In the genomic region with DNA sequence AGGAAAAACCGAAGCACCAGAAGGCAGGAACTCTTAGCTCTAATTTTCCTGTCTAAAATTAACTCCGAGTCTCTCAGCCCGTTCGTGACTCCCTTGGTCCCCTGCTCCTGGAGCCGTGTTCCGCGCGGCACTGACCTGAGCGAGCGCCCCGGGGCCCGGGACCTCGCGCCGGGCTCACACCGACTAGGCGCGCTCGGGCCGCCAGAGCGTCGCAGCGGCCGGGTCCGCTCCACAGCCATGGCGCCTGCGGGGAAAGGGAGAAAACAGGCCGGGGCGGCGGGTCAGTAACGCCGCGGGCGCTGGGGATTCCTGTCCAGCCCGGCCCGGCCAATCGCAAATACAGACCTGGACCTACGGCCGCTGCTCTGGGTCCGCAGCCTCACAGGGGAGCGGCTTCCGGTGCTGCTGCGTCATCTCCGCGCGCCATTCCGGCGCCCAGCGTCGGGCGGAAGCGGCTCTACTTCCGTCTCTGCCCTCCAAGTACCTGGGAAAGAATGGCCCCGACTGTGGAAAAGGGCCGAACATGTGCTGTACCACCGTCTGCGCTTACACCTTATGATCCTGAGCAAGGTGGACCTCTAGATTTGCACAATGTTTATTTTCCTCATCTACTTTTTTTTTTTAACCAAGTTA, we compare ENCODE assay signal across 8 mouse cellular contexts. TPM values are rescaled to one million over a fixed set of nuclear protein-coding genes. Genes with fewer than 3 reads are reported as not detected.
DNase-seq lines count a peak whose midpoint lies in the region; ATAC-seq and TF ChIP-seq lines count a peak whose summit lies in the region.

TSS of gene Fbxw2 (minus strand) at position 485 of the 633 bp plus-strand sequence.

- intact Hi-C loops in heart, postnatal 36 days (cut with DNase I) = loop anchor here (2.0 to 5.0 kb wide), 3 partner anchors 21 to 76 kb away; no protein-coding TSS in a partner anchor

- H3K27me3 ChIP-seq in forebrain, embryonic 16.5 days (replicated peaks; ENCODE audit: control insufficient read depth, insufficient read depth, low read length) = no peaks in the 10 kb centered on the region; the same call in 1 of the 2 replicates
- H3K27me3 ChIP-seq in lung, embryonic 14.5 days (ENCODE audit: insufficient read depth, low read length) = no peaks in the 10 kb centered on the region
- no peaks in the 10 kb centered on the region for H3K27me3 ChIP-seq in thymus, adult 2 months (ENCODE audit: control insufficient read depth, insufficient read depth, low read length)

- H3K36me3 ChIP-seq in ES-E14 (ENCODE audit: control insufficient read depth, insufficient read depth, low read length, poor library complexity, severe bottlenecking) = peaks cover 2% of the 10 kb centered on the region
- no peaks in the 10 kb centered on the region; the same call in 1 of the 2 replicates for H3K36me3 ChIP-seq in forebrain, embryonic 16.5 days (ENCODE audit: control insufficient read depth, insufficient read depth)
- peaks cover 11% of the 10 kb centered on the region for H3K36me3 ChIP-seq in lung, embryonic 14.5 days (ENCODE audit: insufficient read depth)
- H3K36me3 ChIP-seq in thymus, adult 2 months (ENCODE audit: control insufficient read depth, insufficient read depth, low read length) = peaks cover 8% of the 10 kb centered on the region

- peak; percentile 85; the same call in 1 of the 2 replicates for TF ChIP-seq POLR2A in olfactory bulb, adult 2 months (IDR thresholded peaks at IDR 0.05; ENCODE audit: insufficient read depth, low read depth, low read length)
- peak; percentile 61 for TF ChIP-seq POLR2A in thymus, adult 2 months (IDR thresholded peaks at IDR 0.05; ENCODE audit: control insufficient read depth, extremely low read depth, insufficient read depth, low read length, poor library complexity)

- ATAC-seq in forebrain, embryonic 16.5 days = peak; percentile 99
- ATAC-seq in lung, embryonic 14.5 days (ENCODE audit: insufficient read depth) = peak; percentile 99

- peak within 1 kb of the TSS; percentile 97 for H3K4me2 ChIP-seq in forebrain, embryonic 16.5 days (ENCODE audit: low read length)
- peak within 1 kb of the TSS; percentile 95 for H3K4me2 ChIP-seq in lung, embryonic 14.5 days

- peak; percentile 67 for DNase-seq in ES-E14 (ENCODE audit: low read depth, low spot score)
- DNase-seq in cerebellum, adult 11-12 months = peak; percentile 92
- peak; percentile 92 to 93 for DNase-seq in heart, postnatal 36 days
- peak; percentile 92 to 96 for DNase-seq in layer of hippocampus, adult 2 months (ENCODE audit: low spot score in 2 of 2)
- DNase-seq in lung, embryonic 14.5 days = peak; percentile 97
- DNase-seq in thymus, adult 2 months = peak; percentile 90

- H3K27ac ChIP-seq in ES-E14 (ENCODE audit: insufficient read depth, low read depth, low read length, poor library complexity, severe bottlenecking) = peak within 1 kb of the TSS; percentile 35
- H3K27ac ChIP-seq in forebrain, embryonic 16.5 days (ENCODE audit: low read length) = peak within 1 kb of the TSS; percentile 65
- H3K27ac ChIP-seq in layer of hippocampus, adult 2 months = peak within 1 kb of the TSS; percentile 91
- H3K27ac ChIP-seq in lung, embryonic 14.5 days (ENCODE audit: low read depth) = peak within 1 kb of the TSS; percentile 86
- H3K27ac ChIP-seq in olfactory bulb, adult 2 months (ENCODE audit: insufficient read depth, low read depth, low read length) = peak within 1 kb of the TSS; percentile 40; the same call in 1 of the 2 replicates
- 0 out of 2 replicates have a peak within 1 kb of the TSS, but pooled peaks have one; percentile 6 for H3K27ac ChIP-seq in thymus, adult 2 months (ENCODE audit: control insufficient read depth, insufficient read depth, low read length)

- in situ Hi-C loops in ES-E14 (cut with MboI; ENCODE audit: low sequenced_read_pairs in 2 of 2, unreplicated experiment in 2 of 2) = loop anchor here in 1 of 2 experiments (25.0 kb wide), 1 partner anchor 286 kb away; the partner anchor contains the start of genes AI182371 and Cntrl

- under 1% methylated on average over 50 of the region's 57 CpGs for WGBS in forebrain, embryonic 16.5 days
- WGBS in lung, embryonic 14.5 days = under 1% methylated on average over 57 of the region's 57 CpGs
- WGBS in olfactory bulb, adult 2 months = under 1% methylated on average over 57 of the region's 57 CpGs
- WGBS in thymus, adult 2 months = under 1% methylated on average over 57 of the region's 57 CpGs

- peak within 1 kb of the TSS; percentile 79 to 82 for H3K4me3 ChIP-seq in ES-E14 (ENCODE audit: insufficient read depth in 1 of 2, low read depth in 1 of 2, low read length in 2 of 2, poor library complexity in 1 of 2, severe bottlenecking in 1 of 2)
- peak within 1 kb of the TSS; percentile 97 for H3K4me3 ChIP-seq in forebrain, embryonic 16.5 days (replicated peaks; ENCODE audit: low read length)
- H3K4me3 ChIP-seq in layer of hippocampus, adult 2 months = peak within 1 kb of the TSS; percentile 66
- H3K4me3 ChIP-seq in lung, embryonic 14.5 days (ENCODE audit: low read depth, low read length) = peak within 1 kb of the TSS; percentile 96
- H3K4me3 ChIP-seq in olfactory bulb, adult 2 months (ENCODE audit: insufficient read depth, low read depth, low read length) = peak within 1 kb of the TSS; percentile 100
- peak within 1 kb of the TSS; percentile 96 for H3K4me3 ChIP-seq in thymus, adult 2 months (ENCODE audit: control insufficient read depth, insufficient read depth, low read length)

- peak within 1 kb of the TSS; percentile 89 for H3K9ac ChIP-seq in ES-E14 (ENCODE audit: insufficient read depth, low read depth, low read length, poor library complexity, severe bottlenecking)
- peak within 1 kb of the TSS; percentile 93 for H3K9ac ChIP-seq in forebrain, embryonic 16.5 days (replicated peaks; ENCODE audit: low read depth, low read length)
- peak within 1 kb of the TSS; percentile 94 for H3K9ac ChIP-seq in lung, embryonic 14.5 days

- no peaks in the 10 kb centered on the region for H3K9me3 ChIP-seq in ES-E14 (ENCODE audit: control insufficient read depth, insufficient read depth, low read depth, low read length)
- no peaks in the 10 kb centered on the region for H3K9me3 ChIP-seq in forebrain, embryonic 16.5 days (ENCODE audit: control insufficient read depth, low read length)
- no peaks in the 10 kb centered on the region; the same call in 1 of the 2 replicates for H3K9me3 ChIP-seq in lung, embryonic 14.5 days (ENCODE audit: low read depth, low read length)

- TF ChIP-seq CTCF in layer of hippocampus, adult 2 months (conservative IDR thresholded peaks at IDR 0.05) = no peak
- no peak for TF ChIP-seq CTCF in lung, embryonic 14.5 days (IDR thresholded peaks at IDR 0.05; ENCODE audit: low read depth)
- no peak for TF ChIP-seq CTCF in olfactory bulb, adult 2 months (IDR thresholded peaks at IDR 0.05; ENCODE audit: insufficient read depth, low read depth, low read length)
- TF ChIP-seq CTCF in thymus, adult 2 months (IDR thresholded peaks at IDR 0.05; ENCODE audit: borderline replicate concordance, control insufficient read depth, extremely low read depth, insufficient read depth, low read length, poor library complexity) = 0 out of 2 replicates have a peak, but pooled peaks have one; percentile 48

- peaks cover 5% of the 10 kb centered on the region in 2 experiments; a peak in 1 of 4 replicates for H3K4me1 ChIP-seq in ES-E14 (ENCODE audit: control insufficient read depth in 2 of 2, insufficient read depth in 2 of 2, low read length in 2 of 2, poor library complexity in 1 of 2)
- H3K4me1 ChIP-seq in forebrain, embryonic 16.5 days (replicated peaks; ENCODE audit: control insufficient read depth, insufficient read depth, low read length) = peaks cover 17% of the 10 kb centered on the region
- H3K4me1 ChIP-seq in lung, embryonic 14.5 days (ENCODE audit: insufficient read depth) = peaks cover 9% of the 10 kb centered on the region
- H3K4me1 ChIP-seq in olfactory bulb, adult 2 months (ENCODE audit: control insufficient read depth, insufficient read depth, low read length) = peaks cover 4% of the 10 kb centered on the region; the same call in 1 of the 2 replicates
- peaks cover 5% of the 10 kb centered on the region for H3K4me1 ChIP-seq in thymus, adult 2 months (replicated peaks; ENCODE audit: control insufficient read depth, insufficient read depth, low read length)

TF ChIP-seq in ES-E14, 5 proteins besides CTCF, POLR2A, EP300 and RAD21:
- no peak for TF ChIP-seq MAFK (IDR thresholded peaks at IDR 0.05; ENCODE audit: insufficient read depth, low read depth, low read length)
- TF ChIP-seq CHD2 (IDR thresholded peaks at IDR 0.05; ENCODE audit: low read depth, low read length) = no peak
- TF ChIP-seq ZC3H11A (IDR thresholded peaks at IDR 0.05; ENCODE audit: borderline replicate concordance, low read depth, low read length) = no peak
- peak; percentile 88 for TF ChIP-seq HCFC1 (IDR thresholded peaks at IDR 0.05; ENCODE audit: borderline replicate concordance, insufficient read depth, low read length)

RNA-seq across cellular contexts. Expression of gene Fbxw2, which starts in this region (rescaled TPM):
- total RNA-seq in ES-E14 (2012; rRNA removed) = 50.9 and 57.2 TPM in 2 replicates
- 114 and 122 TPM in 2 replicates for polyA plus RNA-seq in forebrain, embryonic 16.5 days (2015; fragmentation: Nextera tagmentation; extraction: Ambion mirVana)
- total RNA-seq in heart, postnatal 36 days (2021) = 10 to 100 TPM; 50.4 to 55.3 TPM
- 10 to 100 TPM; 78.2 to 84.0 TPM for total RNA-seq in layer of hippocampus, adult 2 months (2021)
- 73.8 and 77.5 TPM in 2 replicates for polyA plus RNA-seq in lung, embryonic 14.5 days (2014; fragmentation: Nextera tagmentation; extraction: Ambion mirVana)
- polyA plus RNA-seq in olfactory bulb, adult 2 months (2012; ENCODE audit: insufficient read depth, insufficient read length, low replicate concordance, missing spikeins) = not detected in 2 replicates
- polyA plus RNA-seq in thymus, adult 2 months (2012; rRNA removed) = 55.4 and 58.2 TPM in 2 replicates

Comparison
In these comparisons a context has a peak if more than half of its experiments do, and no peak if none do; other contexts are left out.
1. Peak in every context shown above with its lines: DNase-seq, ATAC-seq, H3K4me3 ChIP-seq and H3K27ac ChIP-seq.
2. H3K27ac ChIP-seq: peak in every context shown above with its lines; median percentile 91 in layer of hippocampus, adult 2 months; 86 in lung, embryonic 14.5 days; 65 in forebrain, embryonic 16.5 days; 40 in olfactory bulb, adult 2 months; 35 in ES-E14; 6 in thymus, adult 2 months.